Comparison of ENCODE assay signal across 7 mouse cellular contexts in genomic region chr11:32340476-32341473, GRCm38 (mm10). TPM values are rescaled to one million over a fixed set of nuclear protein-coding genes. Genes with fewer than 3 reads are reported as not detected.
DNase-seq lines count a peak whose midpoint lies in the region; ATAC-seq and TF ChIP-seq lines count a peak whose summit lies in the region.

No protein-coding gene starts in this region.

- WGBS in neural tube, embryonic 15.5 days: 50% methylated on average over 17 of the region's 17 CpGs
- 52% methylated on average over 17 of the region's 17 CpGs for WGBS in hindbrain, postnatal 0 days
- 32% methylated on average over 17 of the region's 17 CpGs for WGBS in stomach, embryonic 15.5 days

- no peak overlapping the region for H3K27ac ChIP-seq in neural tube, embryonic 15.5 days (replicated peaks)
- no peak overlapping the region for H3K27ac ChIP-seq in embryonic fibroblast, embryonic 13.5 days (ENCODE audit: insufficient read depth, low read length)
- H3K27ac ChIP-seq in hindbrain, postnatal 0 days: no peak overlapping the region
- 0 out of 2 replicates have a peak overlapping the region, but pooled peaks have one; percentile 21 for H3K27ac ChIP-seq in stomach, embryonic 15.5 days

- no peaks in the 10 kb centered on the region for H3K9me3 ChIP-seq in neural tube, embryonic 15.5 days (replicated peaks)
- 0 out of 2 replicates have a peak, but pooled peaks cover 4% of the 10 kb centered on the region for H3K9me3 ChIP-seq in hindbrain, postnatal 0 days (ENCODE audit: low read length)
- H3K9me3 ChIP-seq in stomach, embryonic 15.5 days: no peaks in the 10 kb centered on the region

- DNase-seq in neural tube, embryonic 10.5 days (ENCODE audit: extremely low spot score, low spot score): peak; percentile 73
- peak; percentile 68 for DNase-seq in adrenal gland, postnatal 10 days
- peak; percentile 73 for DNase-seq in hindbrain, postnatal 0 days (ENCODE audit: low spot score)
- DNase-seq in lung, postnatal 14 days: peak; percentile 58

- no peaks in the 10 kb centered on the region for H3K27me3 ChIP-seq in neural tube, embryonic 15.5 days (replicated peaks)
- H3K27me3 ChIP-seq in hindbrain, postnatal 0 days (ENCODE audit: insufficient read depth, low read length): no peaks in the 10 kb centered on the region
- no peaks in the 10 kb centered on the region for H3K27me3 ChIP-seq in stomach, embryonic 15.5 days (replicated peaks)

- no peaks in the 10 kb centered on the region for H3K36me3 ChIP-seq in neural tube, embryonic 15.5 days
- no peaks in the 10 kb centered on the region for H3K36me3 ChIP-seq in hindbrain, postnatal 0 days (ENCODE audit: insufficient read depth, low read length)
- H3K36me3 ChIP-seq in stomach, embryonic 15.5 days: no peaks in the 10 kb centered on the region

- H3K4me3 ChIP-seq in neural tube, embryonic 15.5 days (replicated peaks): no peak overlapping the region
- H3K4me3 ChIP-seq in embryonic fibroblast, embryonic 13.5 days (ENCODE audit: insufficient read depth, low read length): no peak overlapping the region
- no peak overlapping the region for H3K4me3 ChIP-seq in hindbrain, postnatal 0 days (ENCODE audit: low read length)
- no peak overlapping the region for H3K4me3 ChIP-seq in stomach, embryonic 15.5 days (replicated peaks)

- no peak overlapping the region for H3K4me2 ChIP-seq in neural tube, embryonic 15.5 days
- no peak overlapping the region for H3K4me2 ChIP-seq in hindbrain, postnatal 0 days (ENCODE audit: low read depth, low read length)
- 0 out of 2 replicates have a peak overlapping the region, but pooled peaks have one; percentile 27 for H3K4me2 ChIP-seq in stomach, embryonic 15.5 days

- TF ChIP-seq CTCF in embryonic fibroblast, embryonic 13.5 days (IDR thresholded peaks at IDR 0.05; ENCODE audit: borderline replicate concordance, insufficient read depth, low read length): peak; percentile 67; the same call in 1 of the 2 replicates
- peak; percentile 87 for TF ChIP-seq CTCF in hindbrain, postnatal 0 days (IDR thresholded peaks at IDR 0.05; ENCODE audit: low read depth)

- H3K4me1 ChIP-seq in neural tube, embryonic 15.5 days: no peaks in the 10 kb centered on the region
- peaks cover 4% of the 10 kb centered on the region for H3K4me1 ChIP-seq in embryonic fibroblast, embryonic 13.5 days (ENCODE audit: control insufficient read depth, insufficient read depth, low read length)
- H3K4me1 ChIP-seq in hindbrain, postnatal 0 days (ENCODE audit: insufficient read depth, low read length): no peaks in the 10 kb centered on the region
- peaks cover 10% of the 10 kb centered on the region; the same call in 1 of the 2 replicates for H3K4me1 ChIP-seq in stomach, embryonic 15.5 days

- no peak for ATAC-seq in neural tube, embryonic 15.5 days (ENCODE audit: low FRiP score)
- ATAC-seq in hindbrain, postnatal 0 days: peak; percentile 71
- no peak; the same call in 1 of the 2 replicates for ATAC-seq in stomach, embryonic 15.5 days (ENCODE audit: insufficient read depth, low FRiP score, low read depth)

- TF ChIP-seq POLR2A in embryonic fibroblast, embryonic 13.5 days (IDR thresholded peaks at IDR 0.05; ENCODE audit: low read depth, low read length): no peak

- no peak overlapping the region for H3K9ac ChIP-seq in neural tube, embryonic 15.5 days (replicated peaks)
- no peak overlapping the region for H3K9ac ChIP-seq in hindbrain, postnatal 0 days (replicated peaks; ENCODE audit: low read length)
- no peak overlapping the region for H3K9ac ChIP-seq in stomach, embryonic 15.5 days

RNA-seq across cellular contexts. Expression of gene Sh3pxd2b, which starts 6.8 kb away (rescaled TPM):
- 17.2 and 17.8 TPM in 2 replicates for polyA plus RNA-seq in neural tube, embryonic 15.5 days (2015; fragmentation: Nextera tagmentation; extraction: Ambion mirVana)
- total RNA-seq in adrenal gland, postnatal 10 days (2021): 10 to 100 TPM; 14.9 to 17.2 TPM
- polyA plus RNA-seq in embryonic fibroblast, embryonic 13.5 days (2011; ENCODE audit: insufficient read length, low read depth, missing spikeins): 53.6 and 58.8 TPM in 2 replicates
- 32.2 and 37.4 TPM in 2 replicates for total RNA-seq in hindbrain, postnatal 0 days (2014; rRNA removed)
- 6.7 and 7.4 TPM in 2 replicates for polyA plus RNA-seq in hindbrain, postnatal 0 days (2015; fragmentation: Nextera tagmentation; extraction: Ambion mirVana)
- 18.6 and 20.3 TPM in 2 replicates for polyA plus RNA-seq in stomach, embryonic 15.5 days (2015; fragmentation: Nextera tagmentation; extraction: Ambion mirVana)

RNA-seq across cellular contexts. Expression of gene Hbq1a, which starts 40.9 kb away (rescaled TPM):
- 0.79 and 1.5 TPM in 2 replicates for polyA plus RNA-seq in neural tube, embryonic 15.5 days (2015; fragmentation: Nextera tagmentation; extraction: Ambion mirVana)
- total RNA-seq in adrenal gland, postnatal 10 days (2021): not detected
- not detected in 2 replicates for polyA plus RNA-seq in embryonic fibroblast, embryonic 13.5 days (2011; ENCODE audit: insufficient read length, low read depth, missing spikeins)
- total RNA-seq in hindbrain, postnatal 0 days (2014; rRNA removed): 5.6 TPM in 1 of 2 replicates, not detected in the other
- 2.0 and 2.2 TPM in 2 replicates for polyA plus RNA-seq in hindbrain, postnatal 0 days (2015; fragmentation: Nextera tagmentation; extraction: Ambion mirVana)
- polyA plus RNA-seq in stomach, embryonic 15.5 days (2015; fragmentation: Nextera tagmentation; extraction: Ambion mirVana): 0.89 and 1.3 TPM in 2 replicates

RNA-seq across cellular contexts. Expression of gene Hba-a2, which starts 44.5 kb away (rescaled TPM):
- polyA plus RNA-seq in neural tube, embryonic 15.5 days (2015; fragmentation: Nextera tagmentation; extraction: Ambion mirVana): 6,998 and 8,084 TPM in 2 replicates
- 1,000 to 10,000 TPM; 3,094 to 3,969 TPM for total RNA-seq in adrenal gland, postnatal 10 days (2021)
- polyA plus RNA-seq in embryonic fibroblast, embryonic 13.5 days (2011; ENCODE audit: insufficient read length, low read depth, missing spikeins): not detected in 2 replicates
- 1,752 and 2,010 TPM in 2 replicates for total RNA-seq in hindbrain, postnatal 0 days (2014; rRNA removed)
- polyA plus RNA-seq in hindbrain, postnatal 0 days (2015; fragmentation: Nextera tagmentation; extraction: Ambion mirVana): 1,345 and 1,601 TPM in 2 replicates
- 12,213 and 21,597 TPM in 2 replicates for polyA plus RNA-seq in stomach, embryonic 15.5 days (2015; fragmentation: Nextera tagmentation; extraction: Ambion mirVana)

RNA-seq across cellular contexts. Expression of gene Hbq1b, which starts 54.0 kb away (rescaled TPM):
- 0.93 and 1.1 TPM in 2 replicates for polyA plus RNA-seq in neural tube, embryonic 15.5 days (2015; fragmentation: Nextera tagmentation; extraction: Ambion mirVana)
- 1 to 10 TPM in 1 of 2 experiments, under 1 TPM in 1; 0.87 to 2.2 TPM for total RNA-seq in adrenal gland, postnatal 10 days (2021)
- polyA plus RNA-seq in embryonic fibroblast, embryonic 13.5 days (2011; ENCODE audit: insufficient read length, low read depth, missing spikeins): not detected in 2 replicates
- 1.0 TPM in 1 of 2 replicates, not detected in the other for total RNA-seq in hindbrain, postnatal 0 days (2014; rRNA removed)
- polyA plus RNA-seq in hindbrain, postnatal 0 days (2015; fragmentation: Nextera tagmentation; extraction: Ambion mirVana): 1.1 and 1.4 TPM in 2 replicates
- polyA plus RNA-seq in stomach, embryonic 15.5 days (2015; fragmentation: Nextera tagmentation; extraction: Ambion mirVana): 4.5 and 8.8 TPM in 2 replicates

RNA-seq across cellular contexts. Expression of gene Hba-a1, which starts 57.5 kb away (rescaled TPM):
- polyA plus RNA-seq in neural tube, embryonic 15.5 days (2015; fragmentation: Nextera tagmentation; extraction: Ambion mirVana): 2,622 and 3,044 TPM in 2 replicates
- total RNA-seq in adrenal gland, postnatal 10 days (2021): 1,000 to 10,000 TPM; 3,856 to 4,787 TPM
- not detected in 2 replicates for polyA plus RNA-seq in embryonic fibroblast, embryonic 13.5 days (2011; ENCODE audit: insufficient read length, low read depth, missing spikeins)
- 541 and 992 TPM in 2 replicates for total RNA-seq in hindbrain, postnatal 0 days (2014; rRNA removed)
- polyA plus RNA-seq in hindbrain, postnatal 0 days (2015; fragmentation: Nextera tagmentation; extraction: Ambion mirVana): 535 and 659 TPM in 2 replicates
- 4,810 and 9,460 TPM in 2 replicates for polyA plus RNA-seq in stomach, embryonic 15.5 days (2015; fragmentation: Nextera tagmentation; extraction: Ambion mirVana)

Comparison
In these comparisons a context has a peak if more than half of its experiments do, and no peak if none do; other contexts are left out.
1. RNA of gene Hba-a2, which starts 44.5 kb away (polyA plus RNA-seq): 12,213 to 21,597 TPM in stomach, embryonic 15.5 days, 6,998 to 8,084 TPM in neural tube, embryonic 15.5 days and 1,345 to 1,601 TPM in hindbrain, postnatal 0 days; not detected in embryonic fibroblast, embryonic 13.5 days; every median in the first group is over 1,000 times any median in the second.
2. Peak in every context shown above with its lines, with median percentiles within 50 percentile points of each other: DNase-seq.